Mouse (Mus musculus) liver, postnatal 0 days (tissue): Measurements from ENCODE around the gene Trappc10. TPM values are rescaled to one million over a fixed set of nuclear protein-coding genes. Genes with fewer than 3 reads are reported as not detected.

ENCODE experiments used
- ATAC-seq: fragments of 200-750 bp; cut with Nextera tagmentation; 2 replicates; pipeline ENCODE4 v1.8.0; 2017; ENCODE audit warnings: mild to moderate bottlenecking, moderate library complexity
- DNase-seq: peaks from one replicate; pipeline ENCODE4 v3.0.0-alpha.2; 2016
- H3K27ac ChIP-seq: fragments of 300-500 bp; sonication (generic); 2 replicates; pipeline ENCODE4 v1.5.1; 2014; ENCODE audit warnings: antibody characterized with exemption, moderate library complexity, mild to moderate bottlenecking, low read depth
- H3K27me3 ChIP-seq: fragments of 300-500 bp; sonication (generic); 2 replicates; pipeline ENCODE4 v1.6.1; 2014; ENCODE audit warnings: low read length, control low read depth, mixed read lengths; ENCODE audit not compliant: insufficient read depth
- H3K36me3 ChIP-seq: fragments of 300-500 bp; sonication (generic); replicated peaks from 2 replicates; pipeline ENCODE4 v1.6.1; 2014; ENCODE audit warnings: mild to moderate bottlenecking, control low read depth, low read length, moderate library complexity, mixed read lengths; ENCODE audit not compliant: insufficient read depth
- H3K4me1 ChIP-seq: fragments of 300-500 bp; sonication (generic); 2 replicates; pipeline ENCODE4 v1.6.1; 2014; ENCODE audit warnings: antibody characterized with exemption, mild to moderate bottlenecking, control low read depth; ENCODE audit not compliant: insufficient read depth
- H3K4me2 ChIP-seq: fragments of 300-500 bp; sonication (generic); 2 replicates; pipeline ENCODE4 v1.6.1; 2014; ENCODE audit warnings: low read depth, mild to moderate bottlenecking, low read length, moderate library complexity, mixed read lengths
- H3K4me3 ChIP-seq: fragments of 300-500 bp; sonication (generic); 2 replicates; pipeline ENCODE4 v1.5.1; 2014; ENCODE audit warnings: low read depth, low read length
- H3K9ac ChIP-seq: fragments of 300-500 bp; sonication (generic); replicated peaks from 2 replicates; pipeline ENCODE4 v1.6.1; 2014; ENCODE audit warnings: mild to moderate bottlenecking, moderate library complexity
- H3K9me3 ChIP-seq: fragments of 300-500 bp; sonication (generic); 2 replicates; pipeline ENCODE4 v1.6.1; 2016; ENCODE audit warnings: mild to moderate bottlenecking, control low read depth, low read length, mixed read lengths
- CTCF ChIP-seq: sonication (generic); IDR thresholded peaks from 2 replicates; pipeline ENCODE4 v1.5.1; 2016; ENCODE audit warnings: antibody characterized with exemption, low read depth
- EP300 ChIP-seq: IDR thresholded peaks from 2 replicates; pipeline ENCODE4 v1.6.1; 2016; ENCODE audit warnings: antibody characterized with exemption, low read depth, mild to moderate bottlenecking
- WGBS: fragments of 180-500 bp; shearing (Covaris S2); extraction: QIAGEN DNeasy Blood & Tissue Kit; methylation state at CpG from one replicate; pipeline ENCODE4 v1.1.7; 2014; ENCODE audit not compliant: insufficient replicate concordance; 5-methylcytosine and 5-hydroxymethylcytosine counted together
- polyA plus RNA-seq: library from polyadenylated mRNA; unstranded; fragments of >200 nt; fragmentation: Nextera tagmentation; extraction: Ambion mirVana; gene quantifications from 2 replicates; pipeline ENCODE4 v1.2.1, GENCODE M21; 2015

The Trappc10 gene
- polyA plus RNA-seq, 1 experiment from 2014 or later, result 14.7 TPM

DNA sequence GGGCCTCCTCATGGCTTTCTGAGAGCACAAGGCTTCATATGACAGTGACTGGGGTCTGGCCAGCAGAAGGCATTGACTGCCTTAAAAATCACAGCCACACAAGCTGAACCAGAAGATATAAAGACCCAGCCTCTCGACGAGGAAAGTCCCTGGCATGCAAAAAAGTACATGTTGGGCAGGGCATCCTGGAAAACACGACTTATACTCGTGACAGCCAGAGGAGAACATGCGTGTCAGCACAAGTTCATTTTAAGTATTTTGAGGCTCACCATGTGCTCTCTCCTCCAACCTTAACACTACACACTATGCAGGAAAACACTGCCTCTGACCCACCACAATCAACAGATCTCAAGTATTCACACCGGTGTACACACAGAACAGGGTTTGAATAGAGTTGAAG is 20.3 kb downstream of the Trappc10 start:
- Histone ChIP-seq H3K27ac (no peak overlapping the region), H3K4me2 (no peak overlapping the region), H3K36me3 (peaks cover 68% of the 10 kb centered on the region), H3K27me3 (no peaks in the 10 kb centered on the region), H3K4me1 (no peaks in the 10 kb centered on the region), H3K9me3 (no peaks in the 10 kb centered on the region), H3K4me3 (no peak overlapping the region), H3K9ac (no peak overlapping the region)
- no peak for DNase-seq
- TF ChIP-seq CTCF (no peak), EP300 (no peak)
- ATAC-seq, result no peak
- WGBS, result 87% methylated on average over 6 of the region's 6 CpGs

DNA sequence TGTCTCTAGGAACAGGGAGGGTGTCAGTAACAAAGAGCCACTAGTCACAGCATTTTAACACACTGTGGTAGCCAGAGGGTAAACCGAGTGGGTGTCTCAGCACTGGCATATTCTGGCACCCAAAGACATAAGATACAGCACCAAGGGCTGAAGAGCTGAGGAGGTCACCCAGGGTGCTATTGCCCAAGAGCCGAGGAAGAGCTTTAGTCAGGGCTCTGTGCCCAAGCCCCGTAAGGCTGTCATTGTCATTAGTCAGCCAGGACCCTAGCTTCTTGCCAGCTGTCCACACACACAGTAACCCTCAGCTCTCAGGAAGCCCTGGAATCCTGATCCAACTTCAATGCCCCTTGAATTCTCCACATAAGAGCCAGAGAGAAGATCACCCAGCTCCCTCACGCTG is 21.5 kb downstream of the Trappc10 start:
- ATAC-seq (no peak), DNase-seq (no peak)
- no peaks in the 10 kb centered on the region for H3K4me1 ChIP-seq
- no peak overlapping the region for H3K9ac ChIP-seq
- H3K4me2 ChIP-seq, result no peak overlapping the region
- no peaks in the 10 kb centered on the region for H3K27me3 ChIP-seq
- no peak overlapping the region for H3K27ac ChIP-seq
- no peak overlapping the region for H3K4me3 ChIP-seq
- H3K36me3 ChIP-seq, result peaks cover 68% of the 10 kb centered on the region
- no peaks in the 10 kb centered on the region for H3K9me3 ChIP-seq
- 78% methylated on average over 4 of the region's 4 CpGs for WGBS
- TF ChIP-seq EP300 (no peak), CTCF (no peak)

DNA sequence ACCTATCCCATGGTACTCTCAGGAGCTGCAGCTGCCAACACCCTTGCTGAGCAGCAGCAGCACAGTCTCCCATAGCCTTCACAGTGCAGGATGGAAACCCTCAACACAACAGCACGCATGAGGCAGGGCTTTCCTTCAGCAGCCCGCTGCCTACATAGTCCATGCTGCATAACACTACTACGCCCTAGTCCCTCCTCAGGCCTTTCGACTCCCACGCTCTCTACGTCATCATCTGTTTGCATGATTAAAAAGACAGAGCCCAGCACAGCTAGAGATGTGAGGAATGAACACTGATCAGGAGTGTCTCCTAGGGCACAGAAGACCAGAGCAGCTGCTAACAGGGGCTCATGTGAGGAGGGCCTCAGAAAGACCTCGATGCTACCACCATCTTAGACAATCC is 23.1 kb downstream of the Trappc10 start:
- no peak overlapping the region for H3K9ac ChIP-seq
- H3K27ac ChIP-seq, result no peak overlapping the region
- no peaks in the 10 kb centered on the region for H3K27me3 ChIP-seq
- H3K4me3 ChIP-seq, result no peak overlapping the region
- H3K36me3 ChIP-seq, result peaks cover 72% of the 10 kb centered on the region
- 91% methylated on average over 7 of the region's 7 CpGs for WGBS
- no peak overlapping the region for H3K4me2 ChIP-seq
- no peak for ATAC-seq
- peaks cover 8% of the 10 kb centered on the region; the same call in 1 of the 2 replicates for H3K4me1 ChIP-seq
- H3K9me3 ChIP-seq, result no peaks in the 10 kb centered on the region
- TF ChIP-seq CTCF, result no peak
- no peak for TF ChIP-seq EP300
- DNase-seq, result no peak

DNA sequence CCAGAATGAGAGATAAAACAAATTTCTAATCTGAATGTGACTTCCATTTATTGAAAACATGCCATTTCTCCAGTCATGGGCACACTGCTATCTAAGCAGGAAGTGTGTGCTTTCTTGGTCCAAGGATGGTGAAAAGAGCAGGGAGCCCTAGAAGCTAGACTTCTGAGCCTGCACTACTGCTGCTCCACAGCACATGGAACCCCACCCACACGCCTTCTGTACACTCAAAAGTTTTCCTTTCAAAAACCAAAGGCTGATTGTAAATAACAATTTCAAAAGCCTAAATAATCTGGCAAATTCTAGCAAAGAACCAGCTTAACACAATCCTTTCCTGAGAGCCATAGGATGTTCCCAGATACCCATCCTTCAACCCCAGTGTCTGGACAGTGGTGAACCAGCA is 24.9 kb downstream of the Trappc10 start:
- Histone ChIP-seq H3K27me3 (no peaks in the 10 kb centered on the region), H3K4me2 (no peak overlapping the region), H3K27ac (no peak overlapping the region), H3K4me3 (no peak overlapping the region), H3K4me1 (peaks cover 13% of the 10 kb centered on the region), H3K36me3 (peaks cover 83% of the 10 kb centered on the region), H3K9ac (no peak overlapping the region), H3K9me3 (no peaks in the 10 kb centered on the region)
- 78% methylated on average over 1 of the region's 1 CpGs for WGBS
- TF ChIP-seq CTCF, result no peak
- TF ChIP-seq EP300, result no peak
- DNase-seq (no peak), ATAC-seq (no peak)

DNA sequence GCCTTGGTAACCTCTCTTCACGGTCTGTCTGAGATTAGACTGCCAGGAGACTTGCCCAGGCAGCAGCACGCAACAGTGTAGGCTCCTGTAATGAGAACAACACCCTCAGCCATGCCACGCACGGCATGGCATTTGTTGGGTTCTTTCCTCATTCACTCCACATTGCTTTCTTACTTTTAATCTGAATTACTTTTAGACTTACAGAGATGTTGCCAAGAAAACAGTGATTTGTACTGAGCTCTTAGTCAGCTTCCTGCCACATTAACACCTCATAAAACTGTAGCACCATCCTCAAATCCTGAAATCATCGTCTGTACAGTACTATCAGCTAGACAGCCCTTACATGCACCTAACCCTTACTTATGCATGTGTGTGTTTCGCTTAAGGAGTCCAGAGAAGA is 25.9 kb downstream of the Trappc10 start:
- Histone ChIP-seq H3K9ac (no peak overlapping the region), H3K4me1 (peaks cover 13% of the 10 kb centered on the region), H3K36me3 (peaks cover 85% of the 10 kb centered on the region), H3K4me3 (no peak overlapping the region), H3K9me3 (no peaks in the 10 kb centered on the region), H3K4me2 (no peak overlapping the region), H3K27me3 (no peaks in the 10 kb centered on the region), H3K27ac (no peak overlapping the region)
- no peak for ATAC-seq
- no peak for DNase-seq
- WGBS, result 85% methylated on average over 6 of the region's 6 CpGs
- TF ChIP-seq EP300 (no peak), CTCF (no peak)

DNA sequence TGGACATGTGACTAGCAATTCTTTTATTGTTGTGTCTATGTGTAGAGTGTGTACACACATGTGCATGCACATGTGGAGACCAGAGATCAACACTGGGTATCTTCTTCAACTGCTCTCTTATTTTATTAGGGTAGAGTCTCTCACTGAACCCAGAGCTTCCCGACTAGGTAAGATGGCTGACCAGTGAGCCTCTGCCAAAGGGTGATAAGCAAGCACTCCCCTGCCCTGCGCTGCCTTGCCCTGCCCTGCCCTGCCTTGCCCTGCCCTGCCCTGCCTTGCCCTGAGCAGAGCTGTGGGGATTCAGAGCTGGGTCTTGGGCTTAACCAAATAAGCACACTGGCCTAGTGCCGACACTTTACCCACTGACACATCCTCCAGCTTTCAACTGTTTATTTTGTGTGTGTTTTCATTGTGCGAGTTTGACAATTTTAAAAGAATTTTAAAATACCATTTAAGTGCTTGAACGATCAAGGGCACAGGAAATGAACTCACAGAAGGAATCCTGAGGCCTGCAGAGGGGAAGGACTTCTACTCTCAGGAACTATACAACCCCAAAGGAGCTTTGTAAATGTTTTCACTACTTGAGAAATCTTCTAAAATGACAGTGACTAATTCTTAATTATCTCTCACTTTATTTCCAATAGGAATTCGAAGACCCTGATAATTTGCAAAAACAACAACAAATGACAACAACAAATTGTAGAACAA is 27.9 kb downstream of the Trappc10 start:
- Histone ChIP-seq H3K36me3 (peaks cover 82% of the 10 kb centered on the region), H3K4me1 (peaks cover 13% of the 10 kb centered on the region), H3K27ac (peak overlapping the region; percentile 74), H3K9me3 (no peaks in the 10 kb centered on the region), H3K4me2 (peak overlapping the region; percentile 41), H3K27me3 (no peaks in the 10 kb centered on the region), H3K9ac (no peak overlapping the region), H3K4me3 (no peak overlapping the region)
- WGBS, result 53% methylated on average over 6 of the region's 6 CpGs
- TF ChIP-seq EP300, result peak; percentile 55; the same call in 1 of the 2 replicates
- no peak for TF ChIP-seq CTCF
- DNase-seq (peak; percentile 74), ATAC-seq (peak; percentile 100)
